Mouse (Mus musculus): ENCODE measurements around the gene Hspbap1. TPM values are rescaled to one million over a fixed set of nuclear protein-coding genes. Genes with fewer than 3 reads are reported as not detected.

The Hspbap1 gene
- total and polyA plus RNA-seq, 3 experiments: 7.2 to 9.6 TPM; not detected in 1

GRCm38 (mm10) chr16:35787568-35788189 is 17.5 kb downstream of the Hspbap1 start:
- Histone ChIP-seq H3K27me3 (ENCODE audit: control insufficient read depth in 1 of 2, insufficient read depth in 2 of 2, low read length in 2 of 2) (no peaks in the 10 kb centered on the region), H3K27ac (ENCODE audit: control insufficient read depth, low read depth, low read length) (no peak overlapping the region), H3K36me3 (ENCODE audit: control insufficient read depth in 1 of 2, insufficient read depth in 2 of 2, low read length in 2 of 2) (peaks cover 0 to 17% of the 10 kb centered on the region in 2 experiments; a peak in 2 of 4 replicates), H3K79me2 (ENCODE audit: control insufficient read depth, insufficient read depth, low read length, poor library complexity) (peaks cover 2% of the 10 kb centered on the region; the same call in 1 of the 2 replicates), H3K4me3 (ENCODE audit: control insufficient read depth in 1 of 2, insufficient read depth in 1 of 2, low read depth in 2 of 2, low read length in 2 of 2) (no peak overlapping the region), H3K9me3 (replicated peaks; ENCODE audit: insufficient read depth, low read length) (no peaks in the 10 kb centered on the region), H3K4me1 (ENCODE audit: control insufficient read depth in 1 of 2, insufficient read depth in 2 of 2, low read length in 2 of 2) (peaks cover 0 to 11% of the 10 kb centered on the region in 2 experiments; a peak in 3 of 4 replicates), H3K9ac (ENCODE audit: control insufficient read depth, low read depth, low read length, poor library complexity, severe bottlenecking) (no peak overlapping the region)
- DNase-seq (ENCODE audit: low read depth, low spot score): no peak
- no peak for TF ChIP-seq E2F4 (IDR thresholded peaks at IDR 0.05; ENCODE audit: borderline replicate concordance, low read depth, low read length)
- TF ChIP-seq MAZ (IDR thresholded peaks at IDR 0.05; ENCODE audit: low read depth, low read length): no peak
- no peak for TF ChIP-seq ZNF384 (IDR thresholded peaks at IDR 0.05; ENCODE audit: low read depth, low read length)
- TF ChIP-seq BHLHE40 (IDR thresholded peaks at IDR 0.05; ENCODE audit: borderline replicate concordance, low read depth, low read length): no peak
- TF ChIP-seq ETS1 (IDR thresholded peaks at IDR 0.05; ENCODE audit: low read depth, low read length): no peak
- no peak for TF ChIP-seq POLR2A (IDR thresholded peaks at IDR 0.05; ENCODE audit: control insufficient read depth in 1 of 2, insufficient read depth in 1 of 2, low read depth in 1 of 2, low read length in 2 of 2, poor library complexity in 1 of 2)
- TF ChIP-seq MYB (IDR thresholded peaks at IDR 0.05; ENCODE audit: low read depth, low read length): no peak
- TF ChIP-seq MAFK (IDR thresholded peaks at IDR 0.05; ENCODE audit: borderline replicate concordance, low read depth, low read length): no peak
- TF ChIP-seq UBTF (IDR thresholded peaks at IDR 0.05; ENCODE audit: borderline replicate concordance, insufficient read depth, low read depth, low read length): no peak
- no peak for TF ChIP-seq USF1 (IDR thresholded peaks at IDR 0.05; ENCODE audit: low read depth, low read length)
- TF ChIP-seq RCOR1 (IDR thresholded peaks at IDR 0.05; ENCODE audit: low read depth, low read length): no peak
- no peak for TF ChIP-seq NELFE (IDR thresholded peaks at IDR 0.05; ENCODE audit: low read depth, low read length)
- no peak for TF ChIP-seq POLR2AphosphoS2 (IDR thresholded peaks at IDR 0.05; ENCODE audit: low read length)
- no peak for TF ChIP-seq HCFC1 (IDR thresholded peaks at IDR 0.05; ENCODE audit: low read depth, low read length)
- no peak for TF ChIP-seq POLR2AphosphoS5 (IDR thresholded peaks at IDR 0.05; ENCODE audit: borderline replicate concordance, low read depth, low read length)

GRCm38 (mm10) chr16:35788330-35788729 is 18.2 kb downstream of the Hspbap1 start:
- Histone ChIP-seq H3K27ac (ENCODE audit: control insufficient read depth, low read depth, low read length) (no peak overlapping the region), H3K9ac (ENCODE audit: control insufficient read depth, low read depth, low read length, poor library complexity, severe bottlenecking) (no peak overlapping the region), H3K4me3 (ENCODE audit: control insufficient read depth in 1 of 2, insufficient read depth in 1 of 2, low read depth in 2 of 2, low read length in 2 of 2) (no peak overlapping the region), H3K27me3 (ENCODE audit: control insufficient read depth in 1 of 2, insufficient read depth in 2 of 2, low read length in 2 of 2) (no peaks in the 10 kb centered on the region), H3K36me3 (ENCODE audit: control insufficient read depth in 1 of 2, insufficient read depth in 2 of 2, low read length in 2 of 2) (peaks cover 0 to 14% of the 10 kb centered on the region in 2 experiments; a peak in 2 of 4 replicates), H3K4me1 (ENCODE audit: control insufficient read depth in 1 of 2, insufficient read depth in 2 of 2, low read length in 2 of 2) (peaks cover 0 to 11% of the 10 kb centered on the region in 2 experiments; a peak in 3 of 4 replicates), H3K9me3 (replicated peaks; ENCODE audit: insufficient read depth, low read length) (no peaks in the 10 kb centered on the region), H3K79me2 (ENCODE audit: control insufficient read depth, insufficient read depth, low read length, poor library complexity) (peaks cover 2% of the 10 kb centered on the region; the same call in 1 of the 2 replicates)
- no peak for DNase-seq (ENCODE audit: low read depth, low spot score)
- no peak for TF ChIP-seq UBTF (IDR thresholded peaks at IDR 0.05; ENCODE audit: borderline replicate concordance, insufficient read depth, low read depth, low read length)
- TF ChIP-seq KAT2A (conservative IDR thresholded peaks at IDR 0.05; ENCODE audit: low read depth, low read length): no peak
- no peak for TF ChIP-seq ETS1 (IDR thresholded peaks at IDR 0.05; ENCODE audit: low read depth, low read length)
- no peak for TF ChIP-seq NRF1 (IDR thresholded peaks at IDR 0.05; ENCODE audit: insufficient read depth, low read depth, low read length, poor library complexity, severe bottlenecking)
- no peak for TF ChIP-seq CTCF (IDR thresholded peaks at IDR 0.05 in 2 of 3, conservative IDR thresholded peaks at IDR 0.05 in 1 of 3; ENCODE audit: control insufficient read depth in 1 of 3, insufficient read depth in 1 of 3, low read depth in 2 of 3, low read length in 3 of 3, poor library complexity in 1 of 3, severe bottlenecking in 1 of 3)
- no peak for TF ChIP-seq MYC (IDR thresholded peaks at IDR 0.05; ENCODE audit: low read depth, low read length)
- no peak for TF ChIP-seq ZNF384 (IDR thresholded peaks at IDR 0.05; ENCODE audit: low read depth, low read length)
- TF ChIP-seq POLR2AphosphoS2 (IDR thresholded peaks at IDR 0.05; ENCODE audit: low read length): no peak
- TF ChIP-seq BHLHE40 (IDR thresholded peaks at IDR 0.05; ENCODE audit: borderline replicate concordance, low read depth, low read length): no peak
- TF ChIP-seq ZMIZ1 (IDR thresholded peaks at IDR 0.05; ENCODE audit: low read depth, low read length): no peak
- no peak for TF ChIP-seq JUND (IDR thresholded peaks at IDR 0.05; ENCODE audit: low read depth, low read length)
- no peak for TF ChIP-seq MYB (IDR thresholded peaks at IDR 0.05; ENCODE audit: low read depth, low read length)
- TF ChIP-seq USF2 (IDR thresholded peaks at IDR 0.05; ENCODE audit: borderline replicate concordance in 1 of 2, insufficient read depth in 1 of 2, low read depth in 1 of 2, low read length in 2 of 2): no peak
- no peak for TF ChIP-seq POLR2A (IDR thresholded peaks at IDR 0.05; ENCODE audit: control insufficient read depth in 1 of 2, insufficient read depth in 1 of 2, low read depth in 1 of 2, low read length in 2 of 2, poor library complexity in 1 of 2)
- TF ChIP-seq CHD1 (IDR thresholded peaks at IDR 0.05; ENCODE audit: low read depth, low read length): no peak
- no peak for TF ChIP-seq TAL1 (IDR thresholded peaks at IDR 0.05; ENCODE audit: low read length)
- no peak for TF ChIP-seq POLR2AphosphoS5 (IDR thresholded peaks at IDR 0.05; ENCODE audit: borderline replicate concordance, low read depth, low read length)
- TF ChIP-seq E2F4 (IDR thresholded peaks at IDR 0.05; ENCODE audit: borderline replicate concordance, low read depth, low read length): no peak
- no peak for TF ChIP-seq ZKSCAN1 (IDR thresholded peaks at IDR 0.05; ENCODE audit: low read depth, low read length)
- no peak for TF ChIP-seq SMC3 (IDR thresholded peaks at IDR 0.05; ENCODE audit: low read depth, low read length)

Measured in MEL (cell line).